Mouse (Mus musculus): ENCODE measurements around the gene Hras.

Hras gene

GRCm38 (mm10) chr7:141193948-141194347, at the start of gene Hras, which contains the start of gene Lrrc56:
Hras (minus strand) TSS chr7:141194005.
Lrrc56 (plus strand) TSS chr7:141194157.
- DNase-seq (ENCODE audit: low spot score): peak; percentile 99

GRCm38 (mm10) chr7:141231551-141231950, 37.7 kb upstream of the Hras start:
- DNase-seq (ENCODE audit: low spot score): no peak

GRCm38 (mm10) chr7:141231111-141231510, 37.3 kb upstream of the Hras start:
- no peak for DNase-seq (ENCODE audit: low spot score)

GRCm38 (mm10) chr7:141230570-141230969, 36.8 kb upstream of the Hras start:
- DNase-seq (ENCODE audit: low spot score): no peak

- no peak for DNase-seq (ENCODE audit: low spot score)
Observed at GRCm38 (mm10) chr7:141229702-141230101, 35.9 kb upstream of the Hras start.

GRCm38 (mm10) chr7:141228279-141229067, 34.7 kb upstream of the Hras start, which contains the start of gene Phrf1:
Phrf1 (plus strand) TSS chr7:141228784.
- peak; percentile 92 for DNase-seq (ENCODE audit: low spot score)

- no peak for DNase-seq (ENCODE audit: low spot score)
Observed at GRCm38 (mm10) chr7:141227796-141228195, 34.0 kb upstream of the Hras start.

- no peak for DNase-seq (ENCODE audit: low spot score)
Observed at GRCm38 (mm10) chr7:141226535-141226934, 32.7 kb upstream of the Hras start.

- no peak for DNase-seq (ENCODE audit: low spot score)
Observed at GRCm38 (mm10) chr7:141222696-141223215, 29.0 kb upstream of the Hras start.

- DNase-seq (ENCODE audit: low spot score): no peak
Observed at GRCm38 (mm10) chr7:141222126-141222467, 28.3 kb upstream of the Hras start.

- peak; percentile 99 for DNase-seq (ENCODE audit: low spot score)
Observed at GRCm38 (mm10) chr7:141221249-141222125, 27.7 kb upstream of the Hras start.

- DNase-seq (ENCODE audit: low spot score): no peak
Observed at GRCm38 (mm10) chr7:141220377-141220776, 26.6 kb upstream of the Hras start.

GRCm38 (mm10) chr7:141219558-141220099, 25.8 kb upstream of the Hras start:
- no peak for DNase-seq (ENCODE audit: low spot score)

GRCm38 (mm10) chr7:141218557-141219133, 24.8 kb upstream of the Hras start:
- peak; percentile 74 for DNase-seq (ENCODE audit: low spot score)

GRCm38 (mm10) chr7:141218141-141218540, 24.3 kb upstream of the Hras start:
- no peak for DNase-seq (ENCODE audit: low spot score)

GRCm38 (mm10) chr7:141217343-141218013, 23.7 kb upstream of the Hras start:
- no peak for DNase-seq (ENCODE audit: low spot score)

GRCm38 (mm10) chr7:141216894-141217293, 23.1 kb upstream of the Hras start:
- no peak for DNase-seq (ENCODE audit: low spot score)

GRCm38 (mm10) chr7:141215880-141216733, 22.3 kb upstream of the Hras start:
- peak; percentile 89 for DNase-seq (ENCODE audit: low spot score)

- DNase-seq (ENCODE audit: low spot score): peak; percentile 97
Observed at GRCm38 (mm10) chr7:141215101-141215879, 21.5 kb upstream of the Hras start, which contains the start of gene Rassf7. Rassf7 (plus strand) TSS chr7:141215860.

- DNase-seq (ENCODE audit: low spot score): no peak
Observed at GRCm38 (mm10) chr7:141214310-141214709, 20.5 kb upstream of the Hras start.

Measured in urinary bladder, postnatal 14 days (tissue).